24 mouse cellular contexts compared by ENCODE assay signal in genomic region chr2:21439626-21440025, GRCm38 (mm10).
DNase-seq lines count a peak whose midpoint lies in the region; ATAC-seq and TF ChIP-seq lines count a peak whose summit lies in the region.
"Had no signal": no experiment of that assay in that cellular context is flagged by ENCODE, and none has a peak within 500 bp of the region (broad histone marks: within the 10 kb centered on the region; RNA-seq: fewer than 3 reads in every experiment).

No protein-coding gene starts in this region.

- no peaks in the 10 kb centered on the region for H3K9me3 ChIP-seq in forebrain, postnatal 0 days (ENCODE audit: low read length)
- no peaks in the 10 kb centered on the region for H3K9me3 ChIP-seq in forebrain, embryonic 11.5 days (ENCODE audit: control insufficient read depth, low read length)
- no peaks in the 10 kb centered on the region for H3K9me3 ChIP-seq in hindbrain, embryonic 10.5 days
- H3K9me3 ChIP-seq: G1E had no signal

- no peak for TF ChIP-seq CTCF in forebrain, postnatal 0 days (IDR thresholded peaks at IDR 0.05; ENCODE audit: low read depth)

- H3K4me3 ChIP-seq in forebrain, postnatal 0 days (ENCODE audit: low read depth, low read length) = no peak overlapping the region
- no peak overlapping the region for H3K4me3 ChIP-seq in forebrain, embryonic 11.5 days (ENCODE audit: low read depth, low read length)
- H3K4me3 ChIP-seq in hindbrain, embryonic 10.5 days = no peak overlapping the region

- H3K36me3 ChIP-seq in forebrain, postnatal 0 days (ENCODE audit: insufficient read depth) = no peaks in the 10 kb centered on the region
- H3K36me3 ChIP-seq in forebrain, embryonic 11.5 days (ENCODE audit: control insufficient read depth, insufficient read depth, low read length) = no peaks in the 10 kb centered on the region
- no peaks in the 10 kb centered on the region for H3K36me3 ChIP-seq in hindbrain, embryonic 10.5 days
- H3K36me3 ChIP-seq: G1E had no signal

- H3K9ac ChIP-seq in forebrain, postnatal 0 days = no peak overlapping the region
- H3K9ac ChIP-seq in forebrain, embryonic 11.5 days (ENCODE audit: low read length) = no peak overlapping the region

- no peaks in the 10 kb centered on the region for H3K4me1 ChIP-seq in forebrain, postnatal 0 days (ENCODE audit: insufficient read depth)
- H3K4me1 ChIP-seq in forebrain, embryonic 11.5 days (replicated peaks; ENCODE audit: control insufficient read depth, insufficient read depth, low read length) = no peaks in the 10 kb centered on the region
- H3K4me1 ChIP-seq in hindbrain, embryonic 10.5 days (replicated peaks) = no peaks in the 10 kb centered on the region

- WGBS in forebrain, postnatal 0 days = 57% methylated on average over 3 of the region's 3 CpGs
- WGBS in forebrain, embryonic 11.5 days = 82% methylated on average over 3 of the region's 3 CpGs
- 86% methylated on average over 3 of the region's 3 CpGs for WGBS in hindbrain, embryonic 10.5 days

- H3K27me3 ChIP-seq in forebrain, postnatal 0 days (ENCODE audit: insufficient read depth, low read length) = no peaks in the 10 kb centered on the region
- no peaks in the 10 kb centered on the region for H3K27me3 ChIP-seq in forebrain, embryonic 11.5 days (ENCODE audit: control insufficient read depth, insufficient read depth, low read length)
- no peaks in the 10 kb centered on the region for H3K27me3 ChIP-seq in hindbrain, embryonic 10.5 days (ENCODE audit: insufficient read depth, poor library complexity, severe bottlenecking)
- H3K27me3 ChIP-seq: CH12.LX had no signal

- ATAC-seq in forebrain, postnatal 0 days = peak; percentile 59; the same call in 1 of the 2 replicates
- no peak for ATAC-seq in forebrain, embryonic 11.5 days (replicated peaks; ENCODE audit: low FRiP score)
- ATAC-seq in frontal cortex, adult (ENCODE audit: low TSS enrichment) = peak; percentile 65; the same call in 1 of the 2 replicates
- ATAC-seq: activated CD4-positive, CD25-positive, alpha-beta regulatory T cell, adult 4 months; CD4-positive, CD25-positive, alpha-beta regulatory T cell, adult 4 months; Patski had no signal

- H3K27ac ChIP-seq in forebrain, postnatal 0 days (ENCODE audit: low read depth, low read length) = no peak overlapping the region
- no peak overlapping the region for H3K27ac ChIP-seq in forebrain, embryonic 11.5 days (ENCODE audit: low read depth, low read length)
- no peak overlapping the region for H3K27ac ChIP-seq in hindbrain, embryonic 10.5 days

- peak; percentile 33 for DNase-seq in forebrain, postnatal 0 days
- DNase-seq in forebrain, embryonic 11.5 days (ENCODE audit: low spot score) = no peak
- no peak for DNase-seq in frontal cortex, postnatal 14 days (ENCODE audit: low spot score in 2 of 2)
- DNase-seq in brain, adult 2 months (ENCODE audit: low read depth, low spot score) = peak; percentile 47
- DNase-seq in brain, embryonic 18.5 days (ENCODE audit: low read depth, low spot score) = peak; percentile 24
- no peak for DNase-seq in adrenal gland, postnatal 10 days
- DNase-seq in hindbrain, embryonic 10.5 days (ENCODE audit: low spot score) = no peak
- DNase-seq: adrenal gland, adult 2 months; adrenal gland, adult 8-10 months; adrenal gland, postnatal 14 days; adrenal gland, postnatal 25 days; adrenal gland, postnatal 36 days; B cell, adult 2 months; cerebellum, adult 11 months; cerebellum, adult 11-12 months; cerebellum, adult 18-20 months; cerebellum, adult 2 months; cerebellum, adult 8-10 months had no signal

- no peak overlapping the region for H3K4me2 ChIP-seq in forebrain, postnatal 0 days (ENCODE audit: low read depth)
- no peak overlapping the region for H3K4me2 ChIP-seq in forebrain, embryonic 11.5 days (ENCODE audit: low read depth, low read length, severe bottlenecking)

Comparison
In these comparisons a context has a peak if more than half of its experiments do, and no peak if none do; other contexts are left out.
1. DNase-seq: peak in forebrain, postnatal 0 days (single experiment), brain, adult 2 months (single experiment) and brain, embryonic 18.5 days (single experiment); none in forebrain, embryonic 11.5 days (single experiment), frontal cortex, postnatal 14 days (0 of 2), adrenal gland, postnatal 10 days (single experiment) and hindbrain, embryonic 10.5 days (single experiment).